Mouse (Mus musculus): ENCODE results near the gene Gm49394. TPM values are rescaled to one million over a fixed set of nuclear protein-coding genes. Genes with fewer than 3 reads are reported as not detected.
A peak's percentile ranks its signal among the peaks of the same experiment; 100 is the strongest.

The Gm49394 gene
- total RNA-seq, 1 experiment from 2014 or later: not detected

DNA sequence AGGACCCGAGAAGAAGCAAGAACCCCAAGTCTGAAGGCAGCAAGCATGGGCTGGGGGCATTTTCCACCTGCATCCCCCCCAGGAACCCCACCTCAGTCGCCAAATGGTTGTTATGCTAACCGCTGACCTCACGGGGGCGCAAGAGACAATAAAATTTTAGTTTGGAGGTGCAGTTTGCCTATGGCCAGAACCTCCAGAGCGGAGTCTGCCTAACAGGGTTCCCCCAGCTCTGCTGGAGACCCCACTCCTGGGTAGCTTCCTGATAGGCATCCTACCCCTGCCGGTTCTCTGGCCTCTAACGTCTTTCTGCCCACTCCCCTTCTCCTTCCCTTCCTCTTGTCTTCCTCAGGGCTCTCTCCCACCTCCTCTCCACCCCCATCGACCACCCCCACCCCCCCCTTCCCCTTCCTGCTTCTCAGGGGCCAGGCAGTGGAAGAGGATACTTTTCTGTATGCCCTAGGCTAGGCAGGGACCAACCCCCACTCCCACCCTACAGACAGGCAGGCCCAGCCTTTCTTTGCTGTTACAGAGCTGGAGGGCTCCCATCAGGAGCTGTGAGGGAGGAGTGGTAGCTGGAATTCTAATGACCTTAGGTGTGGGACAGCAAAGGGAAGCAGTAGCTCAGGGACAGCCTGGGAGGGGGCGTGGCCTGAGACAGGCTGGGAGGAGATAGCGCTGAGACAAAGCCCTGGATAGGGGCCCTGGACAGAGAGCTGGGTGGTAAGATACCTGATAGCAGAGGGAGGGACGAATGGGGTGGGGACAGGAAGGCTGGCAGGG lies 58.9 kb downstream of the Gm49394 start:
- ATAC-seq (replicated peaks in 1 of 2; ENCODE audit: insufficient read depth in 1 of 2, low FRiP score in 2 of 2, low TSS enrichment in 1 of 2, low read depth in 1 of 2, poor library complexity in 2 of 2, severe bottlenecking in 2 of 2): peak; percentile 52 to 63; a peak in 2 of 4 replicates

DNA sequence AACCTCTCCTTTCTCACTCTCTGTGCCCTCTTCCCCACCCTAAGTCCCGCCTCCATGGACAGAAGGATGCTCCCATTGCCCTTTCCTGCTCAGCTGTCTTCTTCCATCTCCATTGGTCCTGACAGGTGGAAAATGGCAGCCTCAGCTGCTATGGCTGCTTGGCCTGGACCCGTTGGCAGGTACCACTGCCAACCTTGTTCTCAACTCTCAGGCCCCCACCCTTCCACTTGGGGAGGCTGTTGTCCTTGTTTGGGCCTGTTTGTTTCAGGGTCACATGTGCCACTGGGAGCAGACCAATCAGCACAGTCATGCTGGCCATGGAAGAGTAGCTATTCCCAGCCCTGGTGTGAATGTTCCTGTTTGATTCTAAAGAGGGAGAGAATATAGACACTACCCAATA lies 68.8 kb downstream of the Gm49394 start:
- no peak for ATAC-seq (replicated peaks in 1 of 2; ENCODE audit: insufficient read depth in 1 of 2, low FRiP score in 2 of 2, low TSS enrichment in 1 of 2, low read depth in 1 of 2, poor library complexity in 2 of 2, severe bottlenecking in 2 of 2)

Other genes starting within 250 kb of the Gm49394 start
- gene Syt8, start 235.1 kb downstream of the Gm49394 start, total RNA-seq (2017): not detected in 2 replicates
- 8.2 and 12.3 TPM in 2 replicates for gene Tnni2, start 228.1 kb downstream of the Gm49394 start, total RNA-seq (2017)
- gene Lsp1, start 209.1 kb downstream of the Gm49394 start, total RNA-seq (2017): 233 and 282 TPM in 2 replicates
- gene Tnnt3, start 171.1 kb downstream of the Gm49394 start, total RNA-seq (2017): 0.55 and 9.3 TPM in 2 replicates
- 28.1 and 42.5 TPM in 2 replicates for gene Mrpl23, start 137.3 kb downstream of the Gm49394 start, total RNA-seq (2017)
- gene Igf2, start 3.1 kb downstream of the Gm49394 start, total RNA-seq (2017): not detected in 2 replicates
- gene Ins2, start 73.4 kb upstream of the Gm49394 start, total RNA-seq (2017): not detected in 2 replicates